Mouse (Mus musculus) heart, embryonic 10.5 days (tissue): ENCODE measurements around the gene Slc17a5. TPM values are rescaled to one million over a fixed set of nuclear protein-coding genes. Genes with fewer than 3 reads are reported as not detected.

Experiments used
- DNase-seq: peaks from one replicate; pipeline ENCODE4 v3.0.0-alpha.2; 2017; ENCODE audit warnings: low spot score
- H3K27ac ChIP-seq: fragments of 300-500 bp; sonication (generic); 2 replicates; pipeline ENCODE4 v1.5.1; 2016; ENCODE audit warnings: mild to moderate bottlenecking
- H3K27me3 ChIP-seq: fragments of 300-500 bp; sonication (generic); 2 replicates; pipeline ENCODE4 v1.6.1; 2016; ENCODE audit warnings: mild to moderate bottlenecking; ENCODE audit not compliant: poor library complexity, insufficient read depth, severe bottlenecking
- H3K36me3 ChIP-seq: fragments of 300-500 bp; sonication (generic); 2 replicates; pipeline ENCODE4 v1.6.1; 2016; ENCODE audit warnings: mild to moderate bottlenecking, moderate library complexity
- H3K4me1 ChIP-seq: fragments of 300-500 bp; sonication (generic); 2 replicates; pipeline ENCODE4 v1.6.1; 2016; ENCODE audit warnings: mild to moderate bottlenecking
- H3K4me3 ChIP-seq: fragments of 300-500 bp; sonication (generic); 2 replicates; pipeline ENCODE4 v1.5.1; 2016; ENCODE audit warnings: mild to moderate bottlenecking, moderate library complexity
- H3K9me3 ChIP-seq: fragments of 300-500 bp; sonication (generic); 2 replicates; pipeline ENCODE4 v1.6.1; 2016; ENCODE audit warnings: mild to moderate bottlenecking, moderate library complexity
- whole genome bisulfite sequencing: fragments of 180-500 bp; shearing (Covaris S2); methylation state at CpG from one replicate; pipeline ENCODE4 v1.1.7; 2016; 5-methylcytosine and 5-hydroxymethylcytosine counted together
- polyA plus RNA-seq: library from polyadenylated mRNA; unstranded; fragments of >200 nt; fragmentation: Nextera tagmentation; extraction: Ambion mirVana; gene quantifications from 2 replicates; pipeline ENCODE4 v1.2.1, GENCODE M21; 2016

Gene Slc17a5
- polyA plus RNA-seq, 1 experiment from 2014 or later = 7.0 TPM

- Histone ChIP-seq H3K9me3 (no peaks in the 10 kb centered on the region), H3K36me3 (peaks cover 7% of the 10 kb centered on the region; the same call in 1 of the 2 replicates), H3K27ac (no peak overlapping the region), H3K4me1 (no peaks in the 10 kb centered on the region), H3K27me3 (no peaks in the 10 kb centered on the region), H3K4me3 (no peak overlapping the region)
- 61% methylated on average over 4 of the region's 4 CpGs for WGBS
- no peak for DNase-seq
Observed at GRCm38 (mm10) chr9:78551761-78552160, 36.1 kb downstream of the Slc17a5 start.

DNA sequence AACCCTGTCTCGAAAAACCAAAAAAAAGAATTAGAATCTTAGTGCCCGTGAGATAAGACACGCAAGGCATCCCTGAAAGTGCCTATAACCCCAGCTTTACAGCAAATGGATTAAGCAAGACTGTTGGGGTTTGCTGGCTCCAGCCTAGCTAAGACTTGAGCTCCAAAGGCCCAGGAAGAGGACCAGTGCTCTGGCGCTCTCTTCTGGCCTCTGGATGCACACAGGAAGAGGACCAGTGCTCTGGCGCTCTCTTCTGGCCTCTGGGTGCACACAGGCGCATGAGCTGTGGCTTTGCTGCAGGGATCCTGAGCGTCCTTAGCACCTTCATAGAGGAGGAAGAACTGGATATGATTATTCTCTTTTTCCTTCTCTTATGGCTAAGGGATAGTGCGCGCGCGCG lies 40.1 kb downstream of the Slc17a5 start:
- H3K9me3 ChIP-seq = no peaks in the 10 kb centered on the region
- H3K4me1 ChIP-seq = no peaks in the 10 kb centered on the region
- peaks cover 7% of the 10 kb centered on the region; the same call in 1 of the 2 replicates for H3K36me3 ChIP-seq
- H3K4me3 ChIP-seq = no peak overlapping the region
- H3K27me3 ChIP-seq = no peaks in the 10 kb centered on the region
- no peak overlapping the region for H3K27ac ChIP-seq
- no peak for DNase-seq
- 78% methylated on average over 12 of the region's 12 CpGs for WGBS

DNA sequence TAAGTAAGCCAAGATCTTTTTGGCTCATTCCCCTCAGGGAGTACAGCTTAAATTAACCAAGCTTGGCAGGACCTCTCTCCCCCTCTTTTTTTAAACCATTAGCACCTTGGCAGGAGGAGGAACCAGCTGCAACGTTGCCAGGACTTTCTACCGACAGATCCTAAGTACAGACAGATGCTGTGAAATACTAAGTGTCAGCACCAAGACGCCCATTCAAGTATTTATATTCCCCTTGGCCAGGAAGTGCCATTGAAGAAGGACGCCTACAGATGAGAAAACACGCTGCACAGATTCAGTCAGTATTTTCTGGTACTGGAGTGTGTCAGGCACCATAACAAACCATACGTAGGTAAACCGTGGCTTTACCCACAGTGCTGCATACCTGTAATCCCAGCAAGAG lies 40.9 kb downstream of the Slc17a5 start:
- no peak overlapping the region for H3K4me3 ChIP-seq
- no peaks in the 10 kb centered on the region for H3K4me1 ChIP-seq
- H3K36me3 ChIP-seq = peaks cover 3% of the 10 kb centered on the region; the same call in 1 of the 2 replicates
- H3K27ac ChIP-seq = no peak overlapping the region
- H3K27me3 ChIP-seq = no peaks in the 10 kb centered on the region
- no peaks in the 10 kb centered on the region for H3K9me3 ChIP-seq
- 67% methylated on average over 7 of the region's 7 CpGs for WGBS
- DNase-seq = no peak

DNA sequence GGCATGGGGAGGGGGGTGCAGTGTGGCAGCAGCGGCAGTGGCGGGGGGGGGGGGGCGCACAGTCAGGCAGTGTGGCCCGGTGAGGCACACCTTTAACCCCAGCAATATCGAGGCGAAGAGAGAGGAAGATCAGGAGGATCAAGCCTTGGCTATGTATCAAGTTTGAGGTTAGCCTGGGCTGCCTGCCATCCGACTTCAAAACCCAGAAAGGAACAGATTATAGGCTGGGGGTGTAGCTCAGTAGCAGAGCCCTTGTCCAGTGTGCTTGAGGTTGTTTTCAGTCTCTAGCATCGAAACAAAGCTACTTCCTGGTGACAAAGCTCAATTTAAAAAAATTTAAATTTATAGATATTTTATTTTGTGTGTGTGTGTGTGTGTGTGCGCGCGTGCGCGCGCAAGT lies 46.1 kb downstream of the Slc17a5 start:
- no peak overlapping the region for H3K4me3 ChIP-seq
- H3K27ac ChIP-seq = no peak overlapping the region
- no peaks in the 10 kb centered on the region for H3K36me3 ChIP-seq
- peaks cover 15% of the 10 kb centered on the region for H3K4me1 ChIP-seq
- no peak for DNase-seq
- H3K27me3 ChIP-seq = no peaks in the 10 kb centered on the region
- WGBS = 92% methylated on average over 14 of the region's 14 CpGs
- no peaks in the 10 kb centered on the region for H3K9me3 ChIP-seq

DNA sequence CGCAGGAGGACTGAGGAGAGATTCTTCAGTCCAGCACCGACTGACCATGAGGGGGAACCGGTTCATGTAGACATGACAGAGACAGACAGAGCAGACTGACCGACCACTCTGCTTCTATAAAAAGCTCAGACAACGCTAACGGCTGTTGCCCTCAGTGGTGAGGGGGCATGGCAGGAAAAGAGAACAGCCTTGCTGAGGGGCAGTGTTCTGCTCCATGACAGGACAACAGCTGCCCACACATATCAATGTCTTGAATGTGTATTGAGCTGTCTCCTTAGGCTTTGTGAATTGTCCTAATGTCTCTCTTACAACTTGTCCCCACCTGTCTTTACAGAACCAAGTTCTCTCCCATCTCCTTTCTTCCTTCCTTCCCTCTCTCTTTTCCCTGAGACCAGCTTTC lies 49.4 kb downstream of the Slc17a5 start:
- H3K36me3 ChIP-seq = 0 out of 2 replicates have a peak, but pooled peaks cover 2% of the 10 kb centered on the region
- H3K4me3 ChIP-seq = no peak overlapping the region
- 29% methylated on average over 6 of the region's 6 CpGs for whole genome bisulfite sequencing
- H3K9me3 ChIP-seq = no peaks in the 10 kb centered on the region
- H3K4me1 ChIP-seq = peaks cover 15% of the 10 kb centered on the region
- DNase-seq = no peak
- H3K27me3 ChIP-seq = no peaks in the 10 kb centered on the region
- H3K27ac ChIP-seq = peak overlapping the region; percentile 67

DNA sequence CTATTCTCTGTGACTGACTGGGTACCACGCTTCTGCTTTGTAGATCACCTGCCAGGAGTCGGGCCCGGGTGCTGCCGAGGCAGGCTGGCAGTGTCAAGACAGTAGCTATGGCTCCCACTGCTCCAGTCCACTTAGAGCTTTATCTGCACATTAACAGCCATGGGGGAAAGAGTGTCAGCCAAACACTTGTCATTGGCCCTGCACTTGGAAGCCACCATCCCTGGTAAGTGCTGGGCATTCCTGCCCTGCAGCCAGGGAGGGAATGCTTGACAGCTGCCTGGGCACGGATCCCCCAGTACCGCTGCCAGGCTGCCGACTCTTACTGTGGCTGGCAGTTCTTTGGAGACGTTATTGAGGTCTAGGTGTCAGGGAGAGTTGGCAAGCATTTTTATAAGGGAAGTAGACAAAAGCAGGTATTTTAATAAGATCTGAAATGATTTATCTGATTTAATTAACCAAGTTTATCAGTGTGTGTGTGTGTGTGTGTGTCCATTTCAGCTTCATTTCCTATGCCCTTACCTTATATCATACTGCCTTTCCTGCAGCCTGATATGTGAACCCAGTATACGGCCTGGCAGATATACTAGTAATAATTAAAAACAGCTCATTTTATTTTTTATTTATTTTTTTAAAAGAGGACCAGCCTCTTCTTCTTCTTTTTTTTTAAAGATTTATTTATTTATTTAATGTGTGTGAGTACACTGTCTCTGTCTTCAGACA lies 50.5 kb downstream of the Slc17a5 start:
- H3K4me1 ChIP-seq = peaks cover 15% of the 10 kb centered on the region
- no peak overlapping the region for H3K4me3 ChIP-seq
- no peak for DNase-seq
- no peaks in the 10 kb centered on the region for H3K27me3 ChIP-seq
- no peaks in the 10 kb centered on the region for H3K9me3 ChIP-seq
- 0 out of 2 replicates have a peak, but pooled peaks cover 2% of the 10 kb centered on the region for H3K36me3 ChIP-seq
- 75% methylated on average over 9 of the region's 9 CpGs for WGBS
- no peak overlapping the region for H3K27ac ChIP-seq

DNA sequence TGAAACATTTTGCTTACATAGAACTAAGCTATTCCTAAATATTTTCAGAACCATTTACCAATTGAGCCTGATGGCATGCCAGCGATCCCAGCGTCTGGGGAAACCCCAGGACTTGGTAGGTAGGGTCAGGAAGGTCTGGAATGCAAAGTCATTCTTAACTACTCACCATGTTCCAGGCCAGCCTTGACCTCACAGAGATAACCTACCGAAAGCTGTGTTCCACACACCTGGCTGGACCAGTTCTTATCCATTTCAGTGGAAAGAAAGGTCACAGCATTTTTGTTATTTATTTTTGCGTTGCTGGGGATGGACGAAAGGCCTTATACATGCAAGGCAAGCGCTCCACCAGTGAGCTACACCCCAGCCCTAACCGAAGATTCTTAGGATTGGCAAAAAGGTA lies 53.2 kb downstream of the Slc17a5 start:
- WGBS = 87% methylated on average over 7 of the region's 7 CpGs
- Histone ChIP-seq H3K27ac (no peak overlapping the region), H3K9me3 (no peaks in the 10 kb centered on the region), H3K27me3 (no peaks in the 10 kb centered on the region), H3K36me3 (0 out of 2 replicates have a peak, but pooled peaks cover 2% of the 10 kb centered on the region), H3K4me3 (no peak overlapping the region), H3K4me1 (peaks cover 19% of the 10 kb centered on the region)
- no peak for DNase-seq

DNA sequence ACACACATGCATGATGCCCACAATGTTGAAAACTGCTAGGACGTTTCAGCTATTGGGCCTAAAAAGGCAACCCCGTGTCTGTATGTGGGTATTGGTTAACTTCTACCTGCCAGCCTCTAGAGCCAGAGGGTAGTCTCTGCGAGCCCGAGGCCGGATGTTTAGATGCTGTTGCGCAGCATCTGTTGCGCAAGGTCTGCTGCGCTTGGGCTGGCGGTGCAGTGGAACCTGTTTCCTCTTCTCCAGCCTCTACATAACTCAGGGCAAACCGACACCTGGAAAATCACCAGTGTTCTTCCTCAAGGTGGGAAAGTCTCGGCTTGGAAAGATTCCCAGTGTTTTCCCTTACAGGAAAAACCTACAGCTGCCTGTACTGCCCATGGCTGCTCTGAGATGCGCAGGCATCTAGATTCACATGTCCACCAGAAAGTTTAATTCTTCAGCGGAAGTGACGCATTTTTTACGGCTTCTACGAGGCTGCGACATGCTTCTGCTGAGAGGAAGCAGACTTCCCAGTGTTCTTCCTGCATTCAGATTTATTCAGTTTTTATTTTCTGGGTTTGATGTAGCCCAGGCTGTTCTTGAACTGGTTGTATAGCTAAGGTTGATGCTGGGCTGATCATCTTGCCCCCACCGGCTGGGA lies 54.4 kb downstream of the Slc17a5 start:
- H3K9me3 ChIP-seq = no peaks in the 10 kb centered on the region
- WGBS = 79% methylated on average over 18 of the region's 18 CpGs
- H3K27ac ChIP-seq = no peak overlapping the region
- no peak overlapping the region for H3K4me3 ChIP-seq
- H3K27me3 ChIP-seq = no peaks in the 10 kb centered on the region
- no peak for DNase-seq
- peaks cover 14% of the 10 kb centered on the region for H3K4me1 ChIP-seq
- 0 out of 2 replicates have a peak, but pooled peaks cover 2% of the 10 kb centered on the region for H3K36me3 ChIP-seq

- no peak overlapping the region for H3K27ac ChIP-seq
- no peak for DNase-seq
- H3K27me3 ChIP-seq = no peaks in the 10 kb centered on the region
- H3K9me3 ChIP-seq = no peaks in the 10 kb centered on the region
- no peak overlapping the region for H3K4me3 ChIP-seq
- 72% methylated on average over 9 of the region's 9 CpGs for WGBS
- peaks cover 11% of the 10 kb centered on the region for H3K4me1 ChIP-seq
- 0 out of 2 replicates have a peak, but pooled peaks cover 2% of the 10 kb centered on the region for H3K36me3 ChIP-seq
Observed at GRCm38 (mm10) chr9:78532341-78532819, 55.5 kb downstream of the Slc17a5 start.

DNA sequence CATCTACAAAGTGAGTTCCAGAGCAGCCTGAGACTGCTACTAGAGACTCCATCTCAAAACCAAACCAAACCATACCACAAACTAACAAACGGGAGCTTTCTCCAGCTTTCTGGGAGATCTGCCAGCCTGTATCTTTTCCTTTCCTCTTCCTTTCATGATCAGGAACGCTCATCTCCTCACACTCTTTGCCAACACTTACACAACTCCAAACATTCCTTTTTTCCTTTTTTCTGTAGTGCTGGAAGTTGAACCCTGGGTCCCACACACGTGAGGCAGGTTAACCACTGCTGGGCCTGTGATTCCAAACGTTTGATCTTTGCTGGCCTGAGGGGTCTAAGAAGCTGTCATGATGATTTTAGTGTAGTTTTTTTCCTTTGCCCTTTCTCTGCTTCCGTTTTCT lies 56.0 kb downstream of the Slc17a5 start:
- Histone ChIP-seq H3K4me1 (peaks cover 9% of the 10 kb centered on the region), H3K27ac (no peak overlapping the region), H3K4me3 (no peak overlapping the region), H3K9me3 (no peaks in the 10 kb centered on the region), H3K27me3 (no peaks in the 10 kb centered on the region), H3K36me3 (0 out of 2 replicates have a peak, but pooled peaks cover 2% of the 10 kb centered on the region)
- no peak for DNase-seq
- 48% methylated on average over 5 of the region's 5 CpGs for WGBS

DNA sequence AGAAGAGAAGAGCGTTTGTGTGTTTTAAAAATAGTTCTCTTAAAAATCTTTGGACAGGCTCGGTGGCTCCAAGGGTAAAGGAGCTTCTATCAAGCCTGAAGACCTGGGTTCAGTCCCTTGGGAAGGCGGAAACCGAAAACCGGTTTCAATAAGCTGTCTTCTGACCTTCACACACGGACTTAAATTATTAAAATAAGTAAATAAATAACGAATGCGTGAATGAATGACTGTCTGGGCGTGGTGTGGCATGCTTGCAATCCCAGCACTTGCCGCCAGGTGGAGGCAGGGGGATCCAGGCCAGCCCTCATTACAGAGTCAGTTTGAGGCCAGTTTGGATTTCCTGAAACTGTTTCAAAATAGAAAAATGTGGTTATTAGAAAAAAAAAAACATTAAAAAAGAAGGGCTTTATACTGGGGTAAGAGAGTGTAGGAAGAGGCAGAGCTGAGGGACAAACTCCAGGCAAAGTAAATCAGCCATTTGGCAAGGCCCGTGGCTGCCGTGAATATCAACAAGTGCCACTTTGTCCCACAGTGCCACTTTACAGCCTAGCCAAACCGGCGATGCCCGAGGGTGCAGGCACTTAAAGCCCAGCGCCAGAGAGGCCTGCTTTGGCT lies 60.0 kb downstream of the Slc17a5 start:
- no peaks in the 10 kb centered on the region for H3K9me3 ChIP-seq
- H3K27ac ChIP-seq = peak overlapping the region; percentile 90
- H3K4me3 ChIP-seq = peak overlapping the region; percentile 65
- H3K27me3 ChIP-seq = no peaks in the 10 kb centered on the region
- H3K4me1 ChIP-seq = peaks cover 25% of the 10 kb centered on the region
- 4% methylated on average over 16 of the region's 16 CpGs for WGBS
- peaks cover 19% of the 10 kb centered on the region for H3K36me3 ChIP-seq
- DNase-seq = peak; percentile 87

DNA sequence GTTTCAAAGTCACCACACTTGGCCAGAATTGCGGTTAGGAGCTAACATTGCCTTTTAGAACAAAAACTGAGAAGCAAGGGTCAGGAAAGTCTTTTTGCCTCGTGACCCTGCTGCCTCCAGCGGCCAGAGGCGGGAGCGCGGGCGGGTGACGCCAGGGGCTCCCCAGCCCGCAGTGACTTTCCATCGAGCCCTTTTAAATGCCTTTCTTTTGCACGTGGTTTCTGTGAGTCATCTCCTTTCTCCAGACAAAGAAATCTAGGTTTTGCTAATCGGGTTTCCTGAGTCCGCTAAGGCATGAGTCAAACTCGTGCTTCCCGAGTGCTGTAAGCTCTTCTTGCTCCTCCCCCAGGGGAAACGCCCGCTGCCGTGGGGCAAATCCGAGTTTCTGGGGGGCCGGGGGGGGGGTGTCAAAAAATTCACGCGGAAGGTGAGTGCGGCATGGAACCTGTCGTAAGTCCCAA lies 60.5 kb downstream of the Slc17a5 start:
- peak overlapping the region; percentile 65 for H3K4me3 ChIP-seq
- H3K27ac ChIP-seq = peak overlapping the region; percentile 90
- DNase-seq = peak; percentile 94
- peaks cover 22% of the 10 kb centered on the region for H3K36me3 ChIP-seq
- H3K27me3 ChIP-seq = no peaks in the 10 kb centered on the region
- H3K9me3 ChIP-seq = no peaks in the 10 kb centered on the region
- WGBS = under 1% methylated on average over 24 of the region's 24 CpGs
- peaks cover 25% of the 10 kb centered on the region for H3K4me1 ChIP-seq

GRCm38 (mm10) chr9:78526206-78526605 lies 61.6 kb downstream of the Slc17a5 start:
- 92% methylated on average over 2 of the region's 2 CpGs for WGBS
- Histone ChIP-seq H3K4me3 (no peak overlapping the region), H3K9me3 (no peaks in the 10 kb centered on the region), H3K27me3 (no peaks in the 10 kb centered on the region), H3K36me3 (peaks cover 22% of the 10 kb centered on the region), H3K27ac (no peak overlapping the region), H3K4me1 (peaks cover 27% of the 10 kb centered on the region)
- DNase-seq = no peak
